Mouse (Mus musculus): ENCODE data around the gene 2200002D01Rik. TPM values are rescaled to one million over a fixed set of nuclear protein-coding genes. Genes with fewer than 3 reads are reported as not detected.

2200002D01Rik gene
- polyA plus RNA-seq, 1 experiment from 2014 or later, result 836 TPM

- 67% methylated on average over 4 of the region's 4 CpGs for WGBS
- ATAC-seq, result no peak
- peaks cover 10% of the 10 kb centered on the region; the same call in 1 of the 2 replicates for H3K4me1 ChIP-seq (replicated peaks; ENCODE audit: control insufficient read depth, insufficient read depth, low read length)
Observed at GRCm38 (mm10) chr7:29270445-29270844, 22.2 kb upstream of the 2200002D01Rik start.

DNA sequence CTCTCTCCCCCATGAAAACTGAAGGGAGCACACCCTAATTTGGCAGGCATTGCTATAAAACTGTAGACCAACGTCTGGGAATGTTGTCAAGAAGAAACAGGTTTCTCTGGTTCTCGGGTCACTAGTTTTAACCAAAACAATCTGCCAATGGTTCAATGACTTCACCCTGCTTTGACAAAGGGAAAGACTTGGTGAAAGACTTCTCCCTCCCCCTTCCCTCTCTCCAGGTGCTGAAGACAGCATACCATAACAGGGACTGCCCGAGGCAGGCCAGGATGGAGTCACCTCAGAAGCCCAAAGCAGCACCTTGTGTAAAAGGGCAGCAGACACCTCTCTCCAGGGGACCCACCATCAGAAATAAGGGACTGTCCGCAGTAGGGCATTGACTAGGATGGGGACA, 18.7 kb upstream of the 2200002D01Rik start:
- H3K27ac ChIP-seq (ENCODE audit: low read depth, low read length), result no peak overlapping the region; the same call in 1 of the 2 replicates
- no peak overlapping the region for H3K4me3 ChIP-seq (ENCODE audit: low read depth, low read length)
- H3K9ac ChIP-seq (ENCODE audit: low read depth, low read length), result no peak overlapping the region
- 35% methylated on average over 4 of the region's 4 CpGs for WGBS
- H3K4me2 ChIP-seq (replicated peaks; ENCODE audit: low read depth), result no peak overlapping the region
- no peak for TF ChIP-seq CTCF (IDR thresholded peaks at IDR 0.05; ENCODE audit: low read depth)
- no peak for ATAC-seq
- H3K36me3 ChIP-seq (ENCODE audit: control insufficient read depth, insufficient read depth), result no peaks in the 10 kb centered on the region
- H3K4me1 ChIP-seq (replicated peaks; ENCODE audit: control insufficient read depth, insufficient read depth, low read length), result peaks cover 4% of the 10 kb centered on the region; the same call in 1 of the 2 replicates
- H3K9me3 ChIP-seq (ENCODE audit: control insufficient read depth), result no peaks in the 10 kb centered on the region
- no peaks in the 10 kb centered on the region for H3K27me3 ChIP-seq (replicated peaks; ENCODE audit: control insufficient read depth, insufficient read depth, low read length)

More at GRCm38 (mm10) chr7:29270445-29270844, 22.2 kb upstream of the 2200002D01Rik start:
- Histone ChIP-seq H3K9ac (ENCODE audit: low read depth, low read length) (no peak overlapping the region), H3K9me3 (ENCODE audit: control insufficient read depth) (no peaks in the 10 kb centered on the region), H3K27me3 (replicated peaks; ENCODE audit: control insufficient read depth, insufficient read depth, low read length) (no peaks in the 10 kb centered on the region), H3K36me3 (ENCODE audit: control insufficient read depth, insufficient read depth) (no peaks in the 10 kb centered on the region), H3K4me3 (ENCODE audit: low read depth, low read length) (no peak overlapping the region), H3K27ac (ENCODE audit: low read depth, low read length) (no peak overlapping the region), H3K4me2 (replicated peaks; ENCODE audit: low read depth) (no peak overlapping the region)
- no peak for TF ChIP-seq CTCF (IDR thresholded peaks at IDR 0.05; ENCODE audit: low read depth)

GRCm38 (mm10) chr7:29265636-29266035, 17.4 kb upstream of the 2200002D01Rik start:
- H3K4me1 ChIP-seq (replicated peaks; ENCODE audit: control insufficient read depth, insufficient read depth, low read length), result peaks cover 4% of the 10 kb centered on the region; the same call in 1 of the 2 replicates
- H3K9me3 ChIP-seq (ENCODE audit: control insufficient read depth), result no peaks in the 10 kb centered on the region
- peak overlapping the region; percentile 11; the same call in 1 of the 2 replicates for H3K27ac ChIP-seq (ENCODE audit: low read depth, low read length)
- ATAC-seq, result no peak
- no peak overlapping the region for H3K4me3 ChIP-seq (ENCODE audit: low read depth, low read length)
- H3K36me3 ChIP-seq (ENCODE audit: control insufficient read depth, insufficient read depth), result no peaks in the 10 kb centered on the region
- WGBS, result 67% methylated on average over 7 of the region's 7 CpGs
- H3K9ac ChIP-seq (ENCODE audit: low read depth, low read length), result no peak overlapping the region
- no peak overlapping the region for H3K4me2 ChIP-seq (replicated peaks; ENCODE audit: low read depth)
- TF ChIP-seq CTCF (IDR thresholded peaks at IDR 0.05; ENCODE audit: low read depth), result no peak
- no peaks in the 10 kb centered on the region for H3K27me3 ChIP-seq (replicated peaks; ENCODE audit: control insufficient read depth, insufficient read depth, low read length)

GRCm38 (mm10) chr7:29263831-29264230, 15.6 kb upstream of the 2200002D01Rik start:
- peaks cover 4% of the 10 kb centered on the region; the same call in 1 of the 2 replicates for H3K4me1 ChIP-seq (replicated peaks; ENCODE audit: control insufficient read depth, insufficient read depth, low read length)
- peaks cover 6% of the 10 kb centered on the region; the same call in 1 of the 2 replicates for H3K36me3 ChIP-seq (ENCODE audit: control insufficient read depth, insufficient read depth)
- peak; percentile 74 for ATAC-seq
- no peak overlapping the region for H3K9ac ChIP-seq (ENCODE audit: low read depth, low read length)
- no peaks in the 10 kb centered on the region for H3K27me3 ChIP-seq (replicated peaks; ENCODE audit: control insufficient read depth, insufficient read depth, low read length)
- no peak overlapping the region for H3K4me3 ChIP-seq (ENCODE audit: low read depth, low read length)
- peak overlapping the region; percentile 69 for H3K27ac ChIP-seq (ENCODE audit: low read depth, low read length)
- TF ChIP-seq CTCF (IDR thresholded peaks at IDR 0.05; ENCODE audit: low read depth), result peak; percentile 14; the same call in 1 of the 2 replicates
- WGBS, result 32% methylated on average over 3 of the region's 3 CpGs
- H3K4me2 ChIP-seq (replicated peaks; ENCODE audit: low read depth), result no peak overlapping the region
- H3K9me3 ChIP-seq (ENCODE audit: control insufficient read depth), result no peaks in the 10 kb centered on the region

- Histone ChIP-seq H3K9me3 (ENCODE audit: control insufficient read depth) (no peaks in the 10 kb centered on the region), H3K4me3 (ENCODE audit: low read depth, low read length) (no peak overlapping the region), H3K9ac (ENCODE audit: low read depth, low read length) (no peak overlapping the region), H3K27me3 (replicated peaks; ENCODE audit: control insufficient read depth, insufficient read depth, low read length) (no peaks in the 10 kb centered on the region), H3K4me1 (replicated peaks; ENCODE audit: control insufficient read depth, insufficient read depth, low read length) (peaks cover 6% of the 10 kb centered on the region; the same call in 1 of the 2 replicates), H3K36me3 (ENCODE audit: control insufficient read depth, insufficient read depth) (peaks cover 20% of the 10 kb centered on the region; the same call in 1 of the 2 replicates), H3K4me2 (replicated peaks; ENCODE audit: low read depth) (no peak overlapping the region), H3K27ac (ENCODE audit: low read depth, low read length) (no peak overlapping the region)
- ATAC-seq, result no peak
- no peak for TF ChIP-seq CTCF (IDR thresholded peaks at IDR 0.05; ENCODE audit: low read depth)
- WGBS, result 70% methylated on average over 6 of the region's 6 CpGs
Observed at GRCm38 (mm10) chr7:29262151-29262550, 13.9 kb upstream of the 2200002D01Rik start.

GRCm38 (mm10) chr7:29259781-29260730, 11.8 kb upstream of the 2200002D01Rik start:
- Histone ChIP-seq H3K9ac (ENCODE audit: low read depth, low read length) (no peak overlapping the region), H3K36me3 (ENCODE audit: control insufficient read depth, insufficient read depth) (peaks cover 35% of the 10 kb centered on the region; the same call in 1 of the 2 replicates), H3K4me3 (ENCODE audit: low read depth, low read length) (no peak overlapping the region), H3K4me1 (replicated peaks; ENCODE audit: control insufficient read depth, insufficient read depth, low read length) (peaks cover 15% of the 10 kb centered on the region; the same call in 1 of the 2 replicates), H3K27me3 (replicated peaks; ENCODE audit: control insufficient read depth, insufficient read depth, low read length) (no peaks in the 10 kb centered on the region), H3K27ac (ENCODE audit: low read depth, low read length) (no peak overlapping the region), H3K4me2 (replicated peaks; ENCODE audit: low read depth) (no peak overlapping the region), H3K9me3 (ENCODE audit: control insufficient read depth) (no peaks in the 10 kb centered on the region)
- WGBS, result 78% methylated on average over 10 of the region's 10 CpGs
- TF ChIP-seq CTCF (IDR thresholded peaks at IDR 0.05; ENCODE audit: low read depth), result no peak
- ATAC-seq, result no peak
